Mouse (Mus musculus): ENCODE data around the gene Ebi3. TPM values are rescaled to one million over a fixed set of nuclear protein-coding genes. Genes with fewer than 3 reads are reported as not detected.

Ebi3 gene
- polyA plus RNA-seq, 1 experiment from 2014 or later = 5.0 TPM

DNA sequence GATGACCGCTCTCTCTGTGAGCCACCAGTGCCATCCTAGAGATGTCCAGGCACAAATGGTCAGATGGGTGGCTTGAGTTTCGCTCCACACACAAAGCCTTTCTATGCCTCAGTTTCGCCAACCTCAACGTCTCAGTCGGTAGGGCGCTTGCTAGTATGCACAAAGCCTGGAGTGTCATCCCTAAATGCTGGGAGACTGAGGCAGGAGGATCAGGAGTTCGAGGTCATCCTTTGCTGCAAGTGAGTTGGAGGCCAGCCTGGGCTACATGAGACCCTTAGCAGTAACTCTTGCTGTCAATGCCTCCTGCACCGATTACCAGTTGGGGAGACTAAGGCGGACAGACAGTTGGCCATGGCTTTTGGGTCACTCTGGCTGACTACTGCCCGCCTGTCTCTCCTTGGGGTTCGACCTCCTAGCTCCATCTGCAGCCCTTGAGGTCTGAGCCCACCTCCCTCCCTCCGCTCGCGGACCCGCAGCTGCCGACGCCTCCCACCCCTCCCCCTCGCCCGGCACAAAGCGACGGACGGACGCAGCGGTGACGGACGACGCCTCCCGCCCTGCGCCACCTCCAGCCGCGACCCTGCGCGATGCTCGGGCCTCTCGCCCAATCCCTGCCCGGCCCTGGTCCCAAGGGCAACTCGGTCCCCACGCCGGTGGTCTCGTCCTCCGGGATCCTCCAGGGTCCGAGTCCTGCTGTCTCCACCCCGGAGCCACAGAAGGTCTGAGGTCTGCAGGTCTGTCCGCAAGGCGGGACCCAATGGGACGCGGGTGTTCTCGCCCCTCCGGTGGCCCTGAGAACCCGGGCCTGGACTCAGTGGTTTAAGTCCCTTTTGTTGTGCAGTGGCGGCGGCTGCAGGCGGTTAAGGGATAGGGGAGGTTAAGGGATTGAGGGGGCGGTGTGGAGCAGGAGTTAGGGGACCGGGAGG lies 17.8 kb downstream of the Ebi3 start, which contains the start of gene Shd:
Shd (plus strand) TSS at position 502 of the 926 bp plus-strand sequence.
- Histone ChIP-seq H3K4me3 (replicated peaks) (peak within 1 kb of the TSS; percentile 44), H3K4me1 (replicated peaks) (peaks cover 14% of the 10 kb centered on the region; the same call in 1 of the 2 replicates), H3K27me3 (peaks cover 62% of the 10 kb centered on the region), H3K36me3 (peaks cover 25% of the 10 kb centered on the region), H3K4me2 (peak within 1 kb of the TSS; percentile 61), H3K9ac (0 out of 2 replicates have a peak within 1 kb of the TSS, but pooled peaks have one; percentile 13), H3K27ac (no peak within 1 kb of the TSS), H3K9me3 (replicated peaks) (no peaks in the 10 kb centered on the region)
- WGBS (ENCODE audit: insufficient replicate concordance) = 7% methylated on average over 55 of the region's 55 CpGs
- DNase-seq = no peak
- ATAC-seq (ENCODE audit: low read depth) = no peak

- Histone ChIP-seq H3K4me2 (no peak overlapping the region), H3K4me3 (replicated peaks) (no peak overlapping the region), H3K27me3 (peaks cover 62% of the 10 kb centered on the region), H3K4me1 (replicated peaks) (peaks cover 14% of the 10 kb centered on the region), H3K9ac (no peak overlapping the region), H3K9me3 (replicated peaks) (no peaks in the 10 kb centered on the region), H3K27ac (no peak overlapping the region), H3K36me3 (peaks cover 16% of the 10 kb centered on the region)
- 33% methylated on average over 22 of the region's 22 CpGs for WGBS (ENCODE audit: insufficient replicate concordance)
- no peak for DNase-seq
- ATAC-seq (ENCODE audit: low read depth) = no peak
These were observed 19.0 kb downstream of the Ebi3 start for GRCm38 (mm10) chr17:55971453-55971852.

- Histone ChIP-seq H3K4me1 (replicated peaks) (peaks cover 9% of the 10 kb centered on the region), H3K27ac (no peak overlapping the region), H3K4me2 (no peak overlapping the region), H3K36me3 (no peaks in the 10 kb centered on the region), H3K27me3 (peaks cover 36% of the 10 kb centered on the region), H3K4me3 (replicated peaks) (no peak overlapping the region), H3K9ac (no peak overlapping the region), H3K9me3 (replicated peaks) (no peaks in the 10 kb centered on the region)
- peak; percentile 47 for ATAC-seq (ENCODE audit: low read depth)
- WGBS (ENCODE audit: insufficient replicate concordance) = 15% methylated on average over 13 of the region's 13 CpGs
- DNase-seq = peak; percentile 41
These were observed 23.9 kb downstream of the Ebi3 start for GRCm38 (mm10) chr17:55976255-55976862.

DNA sequence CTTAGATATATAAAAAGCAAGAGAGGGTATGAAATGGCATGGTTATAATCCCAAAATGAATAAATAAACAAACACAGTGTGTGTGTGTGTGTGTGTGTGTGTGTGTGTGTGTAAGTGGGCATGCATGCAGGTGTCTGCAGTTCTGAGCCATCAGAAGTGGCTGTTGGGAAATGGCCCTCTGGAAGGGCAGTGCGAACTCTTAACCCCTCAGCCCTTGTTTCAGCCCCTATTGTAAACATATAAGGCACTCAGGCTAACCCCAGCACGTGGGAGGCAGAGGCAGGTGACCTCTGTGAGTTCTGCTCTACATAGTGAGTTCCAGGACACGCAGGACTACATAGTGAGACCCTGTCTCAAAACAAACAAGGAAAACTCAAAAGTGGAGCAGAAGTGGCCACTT lies 24.9 kb downstream of the Ebi3 start:
- no peak overlapping the region for H3K9ac ChIP-seq
- no peak overlapping the region for H3K27ac ChIP-seq
- H3K4me3 ChIP-seq (replicated peaks) = no peak overlapping the region
- WGBS (ENCODE audit: insufficient replicate concordance) = 44% methylated on average over 3 of the region's 3 CpGs
- H3K27me3 ChIP-seq = peaks cover 27% of the 10 kb centered on the region
- H3K36me3 ChIP-seq = no peaks in the 10 kb centered on the region
- peak; percentile 52 for ATAC-seq (ENCODE audit: low read depth)
- no peak for DNase-seq
- H3K4me2 ChIP-seq = no peak overlapping the region
- no peaks in the 10 kb centered on the region for H3K9me3 ChIP-seq (replicated peaks)
- peaks cover 7% of the 10 kb centered on the region; the same call in 1 of the 2 replicates for H3K4me1 ChIP-seq (replicated peaks)

DNA sequence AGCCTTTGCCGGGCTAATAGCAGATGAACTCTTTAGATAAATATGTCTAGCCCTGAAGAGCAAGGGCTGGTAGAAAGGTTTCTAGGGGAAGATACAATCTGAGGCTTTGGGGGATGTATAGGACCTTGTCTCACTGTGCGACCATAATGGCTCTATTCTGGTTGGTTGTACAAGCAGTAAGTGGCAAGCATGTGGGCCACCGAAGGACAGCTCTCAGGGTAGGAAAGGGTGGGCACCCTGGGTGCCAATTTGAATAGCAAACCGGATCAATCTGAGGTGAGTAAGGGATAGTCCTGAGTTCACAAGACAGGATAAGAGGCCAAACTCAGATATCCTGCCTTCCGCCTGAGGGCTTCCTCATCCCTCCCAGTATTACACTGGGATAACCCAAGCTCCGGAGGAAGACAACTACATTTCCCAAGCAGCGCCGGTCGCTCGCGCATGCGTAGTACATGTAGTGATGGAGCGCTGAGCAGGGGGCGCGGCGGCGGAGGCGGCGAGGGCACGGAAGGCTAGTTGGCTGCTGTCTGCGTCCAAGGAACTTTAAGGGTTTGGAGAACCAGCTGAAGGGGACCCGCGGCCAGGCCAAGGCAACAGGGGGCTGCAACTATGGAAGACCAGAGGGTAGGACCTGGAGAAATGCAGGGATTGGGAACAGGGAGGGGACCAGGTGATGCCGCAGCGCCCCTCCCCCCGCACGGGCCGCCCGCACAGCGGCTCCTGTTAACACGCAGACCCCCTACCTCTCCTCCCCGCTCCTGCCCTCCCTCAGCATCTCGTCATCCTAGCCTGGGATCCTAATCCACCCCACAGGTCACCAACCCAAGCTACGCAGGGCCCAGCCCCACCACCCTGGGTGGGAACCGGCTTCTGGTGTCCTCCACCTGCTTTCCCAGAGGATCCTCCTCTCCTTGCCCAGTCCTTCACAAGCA lies 33.9 kb downstream of the Ebi3 start, which contains the start of gene Fsd1:
Fsd1 (plus strand) TSS at position 480 of the 932 bp plus-strand sequence.
- Histone ChIP-seq H3K36me3 (no peaks in the 10 kb centered on the region), H3K4me2 (peak within 1 kb of the TSS; percentile 15; the same call in 1 of the 2 replicates)

DNA sequence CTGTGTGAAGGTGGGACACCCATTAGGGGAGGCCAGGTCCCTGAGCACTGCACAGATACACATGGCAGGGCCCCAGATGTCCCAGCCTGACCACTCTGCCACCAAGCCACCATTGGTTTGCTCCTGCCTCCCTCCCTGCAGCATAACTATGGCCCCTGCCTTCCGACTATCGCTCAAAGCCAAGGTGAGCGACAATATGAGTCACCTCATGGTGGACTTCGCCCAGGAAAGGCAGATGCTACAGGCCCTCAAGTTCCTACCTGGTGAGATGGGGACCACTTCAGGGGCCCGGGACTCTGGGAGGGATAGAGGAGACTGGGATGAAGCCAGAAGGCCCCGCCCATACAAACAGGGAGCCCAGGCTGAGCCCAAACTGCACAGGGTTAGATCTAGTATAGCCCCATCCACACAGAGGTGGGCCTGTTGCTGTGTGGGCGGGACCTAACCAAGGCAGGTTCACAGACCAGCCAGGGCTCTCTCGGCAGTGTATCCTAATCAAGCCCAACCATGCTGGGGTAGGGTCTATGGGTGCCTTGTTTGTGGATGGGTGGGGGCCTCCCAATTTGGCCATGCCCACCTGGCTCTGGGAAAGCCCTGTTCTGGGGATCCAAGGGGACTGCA lies 37.9 kb downstream of the Ebi3 start:
- WGBS (ENCODE audit: insufficient replicate concordance) = 57% methylated on average over 8 of the region's 8 CpGs
- DNase-seq (no peak), ATAC-seq (ENCODE audit: low read depth) (no peak)
- H3K9me3 ChIP-seq (replicated peaks) = no peaks in the 10 kb centered on the region
- H3K27me3 ChIP-seq = peaks cover 28% of the 10 kb centered on the region
- no peak overlapping the region for H3K4me3 ChIP-seq (replicated peaks)
- H3K27ac ChIP-seq = no peak overlapping the region
- H3K4me1 ChIP-seq (replicated peaks) = 0 out of 2 replicates have a peak, but pooled peaks cover 3% of the 10 kb centered on the region
- H3K4me2 ChIP-seq = no peak overlapping the region
- no peaks in the 10 kb centered on the region for H3K36me3 ChIP-seq
- no peak overlapping the region for H3K9ac ChIP-seq

More for the DNA sequence above, 33.9 kb downstream of the Ebi3 start, which contains the start of gene Fsd1:
- peaks cover 35% of the 10 kb centered on the region for H3K27me3 ChIP-seq
- H3K27ac ChIP-seq = no peak within 1 kb of the TSS
- no peak within 1 kb of the TSS for H3K4me3 ChIP-seq (replicated peaks)
- 0 out of 2 replicates have a peak, but pooled peaks cover 3% of the 10 kb centered on the region for H3K4me1 ChIP-seq (replicated peaks)
- no peak within 1 kb of the TSS for H3K9ac ChIP-seq
- 9% methylated on average over 34 of the region's 35 CpGs for WGBS (ENCODE audit: insufficient replicate concordance)
- ATAC-seq (ENCODE audit: low read depth) = no peak
- H3K9me3 ChIP-seq (replicated peaks) = no peaks in the 10 kb centered on the region
- DNase-seq = no peak

DNA sequence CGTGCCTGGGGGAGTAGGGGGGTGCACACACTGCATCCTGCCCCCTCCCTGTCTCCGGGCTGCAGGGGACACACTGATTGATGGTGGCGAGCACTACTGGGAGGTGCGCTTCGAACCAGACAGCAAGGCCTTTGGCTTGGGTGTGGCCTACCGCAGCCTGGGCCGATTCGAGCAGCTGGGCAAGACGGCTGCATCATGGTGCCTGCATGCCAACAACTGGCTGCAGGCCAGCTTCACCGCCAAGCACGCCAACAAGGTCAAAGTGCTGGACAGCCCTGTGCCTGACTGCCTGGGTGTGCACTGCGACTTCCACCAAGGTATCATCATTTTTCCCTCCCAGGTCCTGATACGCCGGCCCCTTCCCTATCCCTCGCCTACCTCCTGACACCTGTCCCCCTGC lies 43.6 kb downstream of the Ebi3 start:
- Histone ChIP-seq H3K4me1 (replicated peaks) (peaks cover 8% of the 10 kb centered on the region; the same call in 1 of the 2 replicates), H3K9me3 (replicated peaks) (no peaks in the 10 kb centered on the region), H3K27me3 (peaks cover 10% of the 10 kb centered on the region), H3K27ac (no peak overlapping the region), H3K4me2 (no peak overlapping the region), H3K9ac (no peak overlapping the region), H3K4me3 (replicated peaks) (no peak overlapping the region), H3K36me3 (no peaks in the 10 kb centered on the region)
- 68% methylated on average over 15 of the region's 15 CpGs for WGBS (ENCODE audit: insufficient replicate concordance)
- DNase-seq (no peak), ATAC-seq (ENCODE audit: low read depth) (no peak)

DNA sequence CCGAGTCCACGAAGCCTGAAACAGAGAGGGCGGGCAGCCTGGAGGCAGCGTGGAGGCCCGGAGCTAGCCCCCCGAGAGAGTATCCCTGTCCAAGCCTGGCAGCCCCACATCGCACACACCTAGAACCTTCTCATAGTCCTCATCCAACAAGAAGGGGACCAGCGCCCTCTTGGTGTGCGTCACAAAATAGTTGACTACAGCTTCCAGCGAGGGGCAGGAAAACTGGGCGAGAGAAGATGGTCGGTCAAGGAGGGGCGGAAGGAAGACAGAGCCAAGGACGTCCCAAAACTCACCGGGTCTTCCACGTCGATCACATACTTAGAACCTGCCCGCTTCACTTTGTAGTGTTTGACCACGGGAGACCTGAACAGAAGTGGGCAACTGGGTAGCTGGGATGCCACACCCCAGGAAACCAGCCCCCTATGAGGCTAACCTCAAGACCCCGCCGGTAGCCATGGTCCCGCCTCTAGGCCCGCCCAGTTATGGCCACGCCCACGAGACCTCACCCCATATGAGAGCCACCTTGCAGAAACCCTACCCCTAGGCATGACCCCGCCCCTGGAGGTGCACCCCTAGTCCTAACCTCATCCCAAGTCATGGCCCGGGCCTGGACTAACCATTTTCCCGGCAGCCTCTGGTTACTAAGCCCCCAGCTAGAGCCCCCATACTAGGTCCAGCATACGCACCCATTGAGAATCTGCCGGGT lies 47.5 kb downstream of the Ebi3 start:
- Histone ChIP-seq H3K27ac (no peak overlapping the region), H3K4me2 (peak overlapping the region; percentile 34; the same call in 1 of the 2 replicates), H3K9ac (no peak overlapping the region), H3K27me3 (peaks cover 23% of the 10 kb centered on the region), H3K9me3 (replicated peaks) (no peaks in the 10 kb centered on the region), H3K36me3 (no peaks in the 10 kb centered on the region), H3K4me1 (replicated peaks) (peaks cover 8% of the 10 kb centered on the region; the same call in 1 of the 2 replicates), H3K4me3 (replicated peaks) (no peak overlapping the region)
- DNase-seq (no peak), ATAC-seq (ENCODE audit: low read depth) (peak; percentile 29; the same call in 1 of the 2 replicates)
- 9% methylated on average over 30 of the region's 30 CpGs for WGBS (ENCODE audit: insufficient replicate concordance)

DNA sequence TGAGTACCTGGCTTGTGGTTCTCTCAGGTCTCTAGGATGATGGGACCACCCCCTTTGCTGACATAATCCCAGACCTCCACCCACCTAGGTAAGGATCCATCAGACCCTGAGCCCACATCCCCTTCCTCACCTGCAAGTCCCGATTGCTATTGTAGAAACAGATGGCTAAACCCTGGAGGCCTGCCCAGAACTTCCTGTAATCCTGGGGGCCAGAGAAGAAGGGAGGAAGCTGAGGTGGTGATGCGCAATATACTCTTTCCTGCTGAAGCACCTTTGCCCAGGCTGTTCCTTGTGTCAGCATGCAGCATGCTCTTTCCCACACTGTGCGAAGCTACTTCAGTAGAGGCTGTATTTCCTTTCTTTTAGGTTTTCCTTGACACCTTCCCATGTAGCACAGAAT lies 50.6 kb downstream of the Ebi3 start:
- 44% methylated on average over 3 of the region's 3 CpGs for WGBS (ENCODE audit: insufficient replicate concordance)
- no peak for DNase-seq
- Histone ChIP-seq H3K9ac (no peak overlapping the region), H3K9me3 (replicated peaks) (no peaks in the 10 kb centered on the region), H3K4me3 (replicated peaks) (no peak overlapping the region), H3K27ac (no peak overlapping the region), H3K4me1 (replicated peaks) (peaks cover 25% of the 10 kb centered on the region), H3K36me3 (no peaks in the 10 kb centered on the region), H3K4me2 (no peak overlapping the region), H3K27me3 (peaks cover 28% of the 10 kb centered on the region)
- ATAC-seq (ENCODE audit: low read depth) = no peak

Data from liver, embryonic 13.5 days (tissue).